Mouse (Mus musculus): ENCODE data around the gene Atp2a1. TPM values are rescaled to one million over a fixed set of nuclear protein-coding genes. Genes with fewer than 3 reads are reported as not detected.
A peak's percentile ranks its signal among the peaks of the same experiment; 100 is the strongest.

Atp2a1 gene
- polyA plus RNA-seq (2015; fragmentation: Nextera tagmentation; extraction: Ambion mirVana), result 0.24 and 2.6 TPM in 2 replicates

DNA sequence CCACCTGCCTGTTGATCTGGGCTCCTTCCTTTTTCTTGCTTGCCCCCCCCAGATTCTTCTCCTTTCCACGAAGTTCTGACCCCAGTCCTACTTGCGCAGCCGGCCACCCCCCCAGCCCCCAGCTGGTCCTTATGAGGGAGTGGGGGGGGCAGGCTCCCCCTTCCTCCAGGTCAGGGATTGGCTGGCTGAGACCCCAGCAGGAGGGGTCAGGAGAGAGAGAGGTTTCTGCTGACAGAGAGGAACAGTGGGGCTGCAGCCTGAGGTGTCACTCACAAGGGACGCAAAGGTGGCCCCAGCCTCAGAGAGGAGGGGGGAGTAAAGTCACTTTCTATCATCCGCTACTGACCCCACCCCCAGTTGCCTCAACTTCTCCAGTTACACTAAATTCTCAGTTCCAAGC, at the start of gene Atp2a1:
Gene Atp2a1, minus strand, starts transcription at position 105 of the 400 bp plus-strand sequence.
- H3K27me3 ChIP-seq (replicated peaks), result no peaks in the 10 kb centered on the region
- 46% methylated on average over 5 of the region's 5 CpGs for WGBS
- peaks cover 15% of the 10 kb centered on the region; the same call in 1 of the 2 replicates for H3K4me1 ChIP-seq (replicated peaks)
- H3K4me2 ChIP-seq (replicated peaks), result no peak within 1 kb of the TSS
- ATAC-seq, result no peak
- no peak within 1 kb of the TSS for H3K9ac ChIP-seq
- H3K4me3 ChIP-seq (replicated peaks), result no peak within 1 kb of the TSS
- H3K36me3 ChIP-seq, result peaks cover 10% of the 10 kb centered on the region
- H3K27ac ChIP-seq, result no peak within 1 kb of the TSS
- H3K9me3 ChIP-seq, result no peaks in the 10 kb centered on the region

DNA sequence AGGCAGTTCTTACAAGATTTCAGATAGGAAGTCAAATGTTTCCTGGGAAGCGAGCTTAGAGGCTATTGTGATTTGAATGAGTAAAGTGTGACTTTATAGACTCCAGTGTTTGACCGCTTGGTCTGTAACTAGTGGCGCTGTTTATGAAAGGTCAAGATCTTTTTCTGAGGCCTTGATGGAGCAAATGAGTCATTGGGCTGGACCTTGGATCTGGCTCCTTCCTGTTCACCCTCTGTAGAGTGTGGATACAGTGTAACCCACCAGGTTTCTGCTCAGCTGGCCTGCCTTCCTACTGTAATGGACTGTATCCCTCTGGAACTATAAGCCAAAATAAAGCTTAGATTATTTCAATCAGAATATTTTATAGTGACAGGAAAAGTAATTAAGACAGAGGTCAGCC, 48.4 kb upstream of the Atp2a1 start:
- no peak overlapping the region for H3K4me2 ChIP-seq (replicated peaks)
- no peak for ATAC-seq
- no peak overlapping the region for H3K4me3 ChIP-seq (replicated peaks)
- no peaks in the 10 kb centered on the region for H3K36me3 ChIP-seq
- no peaks in the 10 kb centered on the region for H3K27me3 ChIP-seq (replicated peaks)
- H3K9me3 ChIP-seq, result no peaks in the 10 kb centered on the region
- no peaks in the 10 kb centered on the region for H3K4me1 ChIP-seq (replicated peaks)
- H3K27ac ChIP-seq, result no peak overlapping the region
- H3K9ac ChIP-seq, result no peak overlapping the region
- WGBS, result 82% methylated on average over 3 of the region's 3 CpGs

DNA sequence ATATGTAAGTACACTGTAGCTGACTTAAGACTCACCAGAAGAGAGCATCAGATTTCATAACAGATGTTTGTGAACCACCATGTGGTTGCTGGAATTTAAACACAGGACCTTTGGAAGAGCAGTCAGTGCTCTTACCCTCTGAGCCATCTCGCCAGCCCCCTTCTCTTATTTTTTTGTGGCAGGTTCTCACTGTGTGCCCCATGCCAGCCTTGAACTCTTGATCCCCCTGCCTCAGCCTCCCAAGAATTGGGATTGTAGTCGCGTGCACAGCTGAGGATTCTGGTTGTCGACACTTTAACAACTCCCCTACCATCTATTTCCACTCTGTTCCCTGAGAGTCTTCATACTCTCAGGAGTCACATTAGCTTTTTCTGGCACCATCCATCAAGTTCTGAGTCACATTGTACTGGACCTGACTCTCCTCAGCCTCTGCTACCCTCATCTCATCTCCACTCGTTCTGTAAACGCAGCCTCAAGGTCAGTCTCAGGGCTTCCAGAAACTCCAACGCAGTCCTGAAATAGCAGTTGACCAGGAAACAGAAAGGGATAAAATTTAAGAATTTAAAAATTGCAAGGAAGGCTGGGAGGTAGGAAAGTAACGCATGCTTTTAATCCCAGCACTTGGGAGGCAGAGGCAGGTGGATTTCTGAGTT, 44.3 kb upstream of the Atp2a1 start:
- Histone ChIP-seq H3K9ac (no peak overlapping the region), H3K4me1 (replicated peaks) (no peaks in the 10 kb centered on the region), H3K27me3 (replicated peaks) (no peaks in the 10 kb centered on the region), H3K36me3 (no peaks in the 10 kb centered on the region), H3K4me3 (replicated peaks) (no peak overlapping the region), H3K4me2 (replicated peaks) (no peak overlapping the region), H3K9me3 (no peaks in the 10 kb centered on the region), H3K27ac (no peak overlapping the region)
- ATAC-seq, result no peak
- WGBS, result 70% methylated on average over 8 of the region's 8 CpGs

DNA sequence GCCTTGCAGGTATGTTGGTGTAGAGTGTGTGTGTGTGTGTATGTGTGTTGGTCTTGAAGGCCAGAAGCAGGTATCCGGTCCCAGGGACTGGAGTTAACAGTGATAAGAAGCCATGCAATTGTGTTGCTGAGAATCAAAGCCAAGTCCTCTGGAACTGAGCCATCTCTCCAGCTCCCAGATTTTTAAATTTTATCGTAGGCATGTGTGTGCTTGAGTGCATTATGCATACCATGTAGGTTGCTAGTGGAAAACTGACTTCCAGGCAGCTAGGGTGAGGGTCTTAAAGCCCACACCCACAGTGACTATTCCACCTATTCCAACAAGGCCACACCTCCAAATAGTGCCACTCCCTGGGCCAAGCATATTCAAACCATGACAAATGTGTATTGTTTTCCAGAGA, 42.0 kb upstream of the Atp2a1 start:
- Histone ChIP-seq H3K9ac (no peak overlapping the region), H3K4me3 (replicated peaks) (no peak overlapping the region), H3K4me2 (replicated peaks) (no peak overlapping the region), H3K36me3 (peaks cover 12% of the 10 kb centered on the region), H3K27me3 (replicated peaks) (no peaks in the 10 kb centered on the region), H3K27ac (no peak overlapping the region), H3K9me3 (no peaks in the 10 kb centered on the region), H3K4me1 (replicated peaks) (0 out of 2 replicates have a peak, but pooled peaks cover 4% of the 10 kb centered on the region)
- 76% methylated on average over 2 of the region's 2 CpGs for WGBS
- ATAC-seq, result no peak

DNA sequence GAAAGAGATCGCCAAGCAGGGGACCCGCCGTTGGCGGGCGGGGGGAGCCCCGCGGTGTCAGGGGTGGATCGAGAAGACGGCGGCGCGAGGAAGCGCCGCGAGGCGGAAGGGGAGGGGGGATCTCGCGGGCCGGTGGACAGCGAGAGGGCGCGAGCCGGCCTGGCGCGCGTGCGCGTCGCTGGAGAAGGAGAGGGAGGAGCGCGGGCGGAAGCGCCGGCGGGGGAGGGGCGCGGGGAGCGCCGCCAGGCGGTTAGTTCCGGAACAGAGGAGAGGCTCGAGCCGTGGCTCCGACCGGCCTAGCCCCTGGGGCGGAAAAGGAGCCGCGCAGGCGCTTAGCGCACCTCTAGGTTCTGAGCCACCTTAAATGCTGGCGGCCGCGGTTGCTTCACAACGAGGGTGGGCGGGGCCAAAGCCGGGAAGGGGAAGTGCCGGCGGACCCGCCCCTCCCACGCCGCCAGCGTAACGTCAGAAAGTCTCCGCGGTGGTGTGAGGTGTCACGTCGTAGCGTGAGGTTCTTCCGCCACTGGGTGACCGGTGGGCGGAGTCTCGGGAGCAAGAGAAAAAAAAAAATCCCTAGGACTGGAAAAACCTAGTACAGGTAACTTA, 40.5 kb upstream of the Atp2a1 start, which contains the start of gene Atxn2l:
Gene Atxn2l, minus strand, starts transcription at position 165 of the 606 bp plus-strand sequence.
- WGBS, result under 1% methylated on average over 54 of the region's 72 CpGs
- Histone ChIP-seq H3K36me3 (peaks cover 22% of the 10 kb centered on the region), H3K27ac (peak within 1 kb of the TSS; percentile 99), H3K4me3 (replicated peaks) (peak within 1 kb of the TSS; percentile 89), H3K9ac (peak within 1 kb of the TSS; percentile 93), H3K4me1 (replicated peaks) (0 out of 2 replicates have a peak, but pooled peaks cover 4% of the 10 kb centered on the region), H3K4me2 (replicated peaks) (peak within 1 kb of the TSS; percentile 73), H3K27me3 (replicated peaks) (no peaks in the 10 kb centered on the region), H3K9me3 (no peaks in the 10 kb centered on the region)
- ATAC-seq, result peak; percentile 92

DNA sequence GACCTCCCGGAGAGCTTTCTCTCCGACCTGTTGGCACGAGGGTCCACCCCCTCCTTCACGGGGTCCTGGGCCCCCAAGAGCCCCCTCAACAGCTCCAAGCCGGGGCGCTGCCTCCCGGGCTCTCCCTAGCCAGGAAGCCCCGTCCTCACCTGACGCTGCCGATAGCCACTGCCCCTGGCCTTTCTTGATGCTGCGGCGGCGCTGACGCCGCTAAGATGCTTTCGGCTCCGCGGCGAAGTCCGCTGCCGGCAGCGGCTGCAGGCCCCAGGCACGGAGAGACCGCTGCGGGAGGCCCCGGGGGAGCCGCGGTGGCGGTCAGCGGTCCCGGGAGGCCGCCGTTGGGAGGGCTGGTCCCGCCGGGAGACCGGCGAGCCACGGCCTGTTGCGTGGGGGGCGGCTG, 39.8 kb upstream of the Atp2a1 start:
- H3K27ac ChIP-seq, result peak overlapping the region; percentile 99
- H3K4me1 ChIP-seq (replicated peaks), result 0 out of 2 replicates have a peak, but pooled peaks cover 4% of the 10 kb centered on the region
- H3K9ac ChIP-seq, result peak overlapping the region; percentile 93
- WGBS, result 0% methylated on average over 40 of the region's 40 CpGs
- no peaks in the 10 kb centered on the region for H3K27me3 ChIP-seq (replicated peaks)
- ATAC-seq, result no peak
- H3K36me3 ChIP-seq, result peaks cover 27% of the 10 kb centered on the region
- H3K4me2 ChIP-seq (replicated peaks), result peak overlapping the region; percentile 73
- H3K4me3 ChIP-seq (replicated peaks), result peak overlapping the region; percentile 89
- H3K9me3 ChIP-seq, result no peaks in the 10 kb centered on the region

DNA sequence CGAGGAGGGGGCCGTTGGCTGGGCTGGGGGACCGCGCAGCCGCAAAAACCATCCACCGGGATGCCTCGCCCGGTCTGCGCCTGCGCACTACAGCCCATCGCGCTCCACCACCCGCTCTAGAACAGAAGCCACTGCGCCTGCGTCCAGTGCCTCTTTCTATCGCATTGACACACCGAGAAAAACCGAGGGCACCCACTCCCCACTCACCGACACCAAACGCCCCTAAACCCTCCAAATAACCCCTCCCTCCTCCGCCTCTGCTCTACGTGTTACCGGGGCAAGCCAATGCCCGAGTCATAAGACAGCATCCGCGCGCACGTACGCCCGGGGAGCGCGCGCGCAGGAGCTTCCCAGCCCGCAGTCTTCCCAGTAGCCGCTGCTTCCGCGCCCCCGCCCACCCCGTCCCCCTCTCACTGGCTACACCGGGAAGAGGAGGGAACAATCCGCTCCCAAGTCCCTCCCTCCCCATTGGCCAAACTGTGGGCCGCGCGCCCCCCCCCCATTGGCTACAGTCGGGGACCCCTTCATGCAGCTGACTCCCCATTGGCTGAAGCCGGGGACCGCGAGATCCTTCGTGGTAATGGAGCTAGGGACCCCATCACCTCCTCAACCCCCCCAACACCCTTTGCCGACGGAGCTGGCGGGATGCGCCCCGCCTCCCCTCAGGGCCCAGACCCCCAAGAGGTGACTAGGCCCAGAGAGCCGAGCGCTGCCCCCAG, 39.3 kb upstream of the Atp2a1 start:
- Histone ChIP-seq H3K27me3 (replicated peaks) (no peaks in the 10 kb centered on the region), H3K27ac (peak overlapping the region; percentile 99), H3K9me3 (no peaks in the 10 kb centered on the region), H3K36me3 (peaks cover 31% of the 10 kb centered on the region), H3K4me2 (replicated peaks) (peak overlapping the region; percentile 73), H3K4me3 (replicated peaks) (peak overlapping the region; percentile 89), H3K9ac (peak overlapping the region; percentile 93), H3K4me1 (replicated peaks) (0 out of 2 replicates have a peak, but pooled peaks cover 4% of the 10 kb centered on the region)
- under 1% methylated on average over 55 of the region's 57 CpGs for WGBS
- peak; percentile 91 for ATAC-seq

DNA sequence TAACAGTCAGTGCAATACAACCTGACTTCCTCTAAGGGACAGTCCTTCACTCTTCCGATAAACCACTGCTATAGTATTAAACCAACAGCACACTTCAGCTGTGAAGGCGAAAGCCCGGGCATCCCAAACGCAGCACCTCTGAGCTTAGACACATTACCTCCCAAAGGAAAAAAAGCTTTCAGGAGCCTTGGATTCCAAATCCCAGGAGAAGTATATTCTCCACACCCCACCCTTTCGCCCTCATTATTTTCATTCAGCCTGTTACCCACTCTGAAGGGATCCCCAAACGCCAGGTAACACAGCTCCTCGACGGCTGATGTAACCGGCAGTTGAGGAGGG, 38.7 kb upstream of the Atp2a1 start:
- Histone ChIP-seq H3K36me3 (peaks cover 35% of the 10 kb centered on the region), H3K27ac (peak overlapping the region; percentile 99), H3K4me3 (replicated peaks) (peak overlapping the region; percentile 89), H3K4me1 (replicated peaks) (0 out of 2 replicates have a peak, but pooled peaks cover 4% of the 10 kb centered on the region), H3K4me2 (replicated peaks) (peak overlapping the region; percentile 73), H3K27me3 (replicated peaks) (no peaks in the 10 kb centered on the region), H3K9ac (peak overlapping the region; percentile 93), H3K9me3 (no peaks in the 10 kb centered on the region)
- no peak for ATAC-seq
- WGBS, result 3% methylated on average over 9 of the region's 9 CpGs

DNA sequence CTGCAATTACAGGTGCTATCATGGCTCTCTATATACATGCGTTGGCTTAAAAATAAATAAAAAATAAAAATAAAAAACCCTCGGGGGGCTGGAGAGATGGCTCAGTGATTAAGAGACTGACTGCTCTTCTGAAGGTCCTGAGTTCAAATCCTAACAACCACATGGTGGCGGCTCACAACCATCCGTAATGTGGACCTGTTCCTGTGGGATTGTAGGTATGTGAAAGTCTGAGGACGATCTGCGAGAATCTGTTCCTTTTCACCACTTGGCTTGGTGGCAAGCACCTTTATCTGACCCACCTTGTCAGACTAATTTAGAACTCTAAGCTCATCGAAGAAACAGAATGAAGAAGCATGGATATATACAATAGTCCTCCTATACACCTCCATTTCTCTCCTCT, 36.5 kb upstream of the Atp2a1 start:
- H3K4me2 ChIP-seq (replicated peaks), result no peak overlapping the region
- H3K4me3 ChIP-seq (replicated peaks), result no peak overlapping the region
- H3K9ac ChIP-seq, result no peak overlapping the region
- 95% methylated on average over 7 of the region's 7 CpGs for WGBS
- no peak overlapping the region for H3K27ac ChIP-seq
- H3K4me1 ChIP-seq (replicated peaks), result 0 out of 2 replicates have a peak, but pooled peaks cover 4% of the 10 kb centered on the region
- peaks cover 55% of the 10 kb centered on the region for H3K36me3 ChIP-seq
- H3K27me3 ChIP-seq (replicated peaks), result no peaks in the 10 kb centered on the region
- H3K9me3 ChIP-seq, result no peaks in the 10 kb centered on the region
- ATAC-seq, result no peak

DNA sequence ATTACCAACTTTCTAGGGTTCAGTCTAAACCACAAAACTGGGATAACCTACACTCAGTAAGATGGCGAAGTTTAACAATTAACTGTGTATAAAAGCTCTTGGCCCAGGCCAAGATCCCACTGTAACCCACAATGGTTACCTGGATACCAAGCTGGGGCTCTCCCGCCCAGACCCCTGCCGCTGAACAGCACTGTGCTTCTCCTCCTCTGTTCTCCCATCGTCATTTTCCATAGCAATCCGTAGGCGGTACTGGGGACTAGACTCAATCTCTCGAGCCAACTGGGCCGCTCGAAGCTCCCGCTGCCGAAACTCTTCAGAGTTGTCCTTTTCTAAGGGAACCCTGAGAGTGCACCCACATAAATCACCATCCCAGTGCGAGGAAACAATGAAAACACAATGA, 35.1 kb upstream of the Atp2a1 start:
- H3K9ac ChIP-seq, result no peak overlapping the region
- peaks cover 69% of the 10 kb centered on the region for H3K36me3 ChIP-seq
- no peak overlapping the region for H3K27ac ChIP-seq
- no peak overlapping the region for H3K4me3 ChIP-seq (replicated peaks)
- no peak overlapping the region for H3K4me2 ChIP-seq (replicated peaks)
- no peak for ATAC-seq
- H3K27me3 ChIP-seq (replicated peaks), result no peaks in the 10 kb centered on the region
- 93% methylated on average over 12 of the region's 12 CpGs for WGBS
- H3K4me1 ChIP-seq (replicated peaks), result 0 out of 2 replicates have a peak, but pooled peaks cover 4% of the 10 kb centered on the region
- H3K9me3 ChIP-seq, result no peaks in the 10 kb centered on the region

DNA sequence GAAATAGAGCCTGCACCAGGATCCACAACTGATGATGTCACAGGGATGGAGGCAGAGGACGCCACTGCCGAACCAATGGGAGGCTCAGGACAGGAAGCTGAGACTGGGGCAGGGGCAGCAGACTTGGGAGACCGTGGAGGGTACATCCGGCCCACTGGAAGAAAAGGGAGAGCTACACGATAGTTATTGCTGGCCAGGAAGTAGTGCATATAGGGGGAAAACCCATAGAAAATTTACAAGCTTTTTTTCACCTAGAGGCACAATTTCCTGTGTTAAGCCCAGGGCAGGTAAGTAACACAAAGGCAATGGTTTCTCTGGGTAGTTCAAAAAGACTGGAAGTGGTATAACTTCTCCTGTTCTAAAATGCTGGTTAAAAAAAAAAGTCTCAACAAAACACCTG, 33.6 kb upstream of the Atp2a1 start:
- Histone ChIP-seq H3K36me3 (peaks cover 82% of the 10 kb centered on the region), H3K9ac (no peak overlapping the region), H3K4me3 (replicated peaks) (no peak overlapping the region), H3K4me2 (replicated peaks) (no peak overlapping the region), H3K27me3 (replicated peaks) (no peaks in the 10 kb centered on the region), H3K27ac (no peak overlapping the region), H3K9me3 (no peaks in the 10 kb centered on the region), H3K4me1 (replicated peaks) (0 out of 2 replicates have a peak, but pooled peaks cover 4% of the 10 kb centered on the region)
- 88% methylated on average over 5 of the region's 5 CpGs for WGBS
- no peak for ATAC-seq

DNA sequence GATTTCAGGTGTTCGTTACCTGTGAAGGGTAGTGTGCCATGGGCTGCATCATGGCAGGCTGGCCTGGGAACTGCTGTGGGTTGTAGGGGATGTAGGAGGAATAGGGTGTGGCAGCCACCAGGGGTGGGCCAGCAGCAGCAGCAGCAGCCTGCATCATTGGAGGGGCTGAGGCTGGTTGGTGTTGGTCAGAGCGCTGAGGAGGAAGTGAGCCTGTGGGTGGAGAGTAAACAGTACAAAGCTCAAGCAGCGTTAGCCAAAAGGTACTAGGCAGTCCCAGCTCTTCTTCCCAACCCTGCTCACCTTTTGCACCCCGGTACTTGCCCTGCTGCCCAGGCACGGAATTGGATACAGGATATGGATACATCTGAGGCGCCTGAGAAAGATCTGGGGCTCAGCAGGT, 31.2 kb upstream of the Atp2a1 start:
- WGBS, result 86% methylated on average over 6 of the region's 6 CpGs
- H3K36me3 ChIP-seq, result peaks cover 76% of the 10 kb centered on the region
- peak; percentile 29; the same call in 1 of the 2 replicates for ATAC-seq

More for the DNA sequence above, 31.2 kb upstream of the Atp2a1 start:
- Histone ChIP-seq H3K4me1 (replicated peaks) (no peaks in the 10 kb centered on the region), H3K27me3 (replicated peaks) (no peaks in the 10 kb centered on the region), H3K9ac (no peak overlapping the region), H3K4me2 (replicated peaks) (no peak overlapping the region), H3K4me3 (replicated peaks) (no peak overlapping the region), H3K27ac (no peak overlapping the region), H3K9me3 (no peaks in the 10 kb centered on the region)

All from intestine, embryonic 15.5 days (tissue).